ENCODE assay signal across 21 mouse cellular contexts in the genomic region with DNA sequence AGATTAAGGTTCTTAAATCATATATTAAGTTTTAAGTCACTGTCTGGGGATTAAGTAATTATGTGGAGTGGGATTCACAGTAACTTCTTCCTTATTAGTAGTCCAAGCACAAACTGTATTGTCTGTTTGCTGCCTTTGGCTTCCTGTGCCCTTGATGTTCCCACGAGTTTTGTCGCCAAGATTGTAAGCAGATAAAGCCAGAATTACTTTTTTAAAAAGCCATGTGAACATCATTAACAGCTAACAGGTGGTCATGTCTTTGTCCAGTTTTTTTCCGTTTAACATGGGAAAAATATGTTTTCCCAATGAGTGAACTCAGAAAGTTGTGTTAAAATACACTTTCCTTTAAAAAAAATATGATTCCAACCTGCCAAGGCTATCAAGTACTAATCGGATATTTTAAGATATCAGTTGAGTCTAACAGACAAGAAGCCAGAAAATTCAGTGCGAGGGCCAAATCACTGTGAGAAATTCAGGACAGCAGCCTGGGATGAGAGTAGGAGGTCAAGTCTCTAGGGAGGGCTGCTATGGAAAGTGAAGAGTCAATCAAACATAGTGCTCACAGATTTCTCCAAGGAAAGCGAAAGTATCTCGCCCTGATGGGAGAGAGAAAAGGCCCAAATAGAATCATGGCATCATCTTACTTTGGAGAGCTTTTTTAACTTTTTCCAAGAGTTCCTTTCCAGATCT.
DNase-seq lines count a peak whose midpoint lies in the region; ATAC-seq and TF ChIP-seq lines count a peak whose summit lies in the region.
"Had no signal": no experiment of that assay in that cellular context is flagged by ENCODE, and none has a peak within 500 bp of the region (broad histone marks: within the 10 kb centered on the region; RNA-seq: fewer than 3 reads in every experiment).

No protein-coding gene starts in this region.

- H3K4me3 ChIP-seq in embryonic facial prominence, embryonic 14.5 days (ENCODE audit: low read depth, low read length): no peak overlapping the region
- no peak overlapping the region for H3K4me3 ChIP-seq in embryonic facial prominence, embryonic 10.5 days
- H3K4me3 ChIP-seq: embryonic facial prominence, embryonic 13.5 days; forebrain, embryonic 10.5 days; heart, embryonic 13.5 days; hindbrain, embryonic 12.5 days; limb, embryonic 10.5 days; liver, embryonic 13.5 days; myocyte had no signal

- WGBS in embryonic facial prominence, embryonic 14.5 days: 61% methylated on average over 7 of the region's 7 CpGs
- 74% methylated on average over 7 of the region's 7 CpGs for WGBS in embryonic facial prominence, embryonic 10.5 days

- TF ChIP-seq CTCF in brain, embryonic 14.5 days (IDR thresholded peaks at IDR 0.05; ENCODE audit: borderline replicate concordance, extremely low read depth, insufficient read depth, insufficient read length): no peak

- H3K36me3 ChIP-seq in embryonic facial prominence, embryonic 14.5 days (ENCODE audit: control insufficient read depth, insufficient read depth, low read length): no peaks in the 10 kb centered on the region
- no peaks in the 10 kb centered on the region for H3K36me3 ChIP-seq in embryonic facial prominence, embryonic 10.5 days (replicated peaks)
- H3K36me3 ChIP-seq: embryonic facial prominence, embryonic 13.5 days; forebrain, embryonic 10.5 days; heart, embryonic 13.5 days; hindbrain, embryonic 12.5 days; limb, embryonic 10.5 days; liver, embryonic 13.5 days had no signal

- H3K27ac ChIP-seq in embryonic facial prominence, embryonic 14.5 days (replicated peaks; ENCODE audit: low read depth, low read length): no peak overlapping the region
- no peak overlapping the region for H3K27ac ChIP-seq in embryonic facial prominence, embryonic 10.5 days (replicated peaks)
- H3K27ac ChIP-seq: embryonic facial prominence, embryonic 13.5 days; forebrain, embryonic 10.5 days; heart, embryonic 13.5 days; hindbrain, embryonic 12.5 days; limb, embryonic 10.5 days; liver, embryonic 13.5 days had no signal

- ATAC-seq in embryonic facial prominence, embryonic 14.5 days (ENCODE audit: low read depth): no peak
- no peak for ATAC-seq in activated CD4-positive, CD25-positive, alpha-beta regulatory T cell, adult 4 months
- ATAC-seq: intestine, embryonic 16.5 days; lung, postnatal 0 days had no signal

- no peaks in the 10 kb centered on the region for H3K4me1 ChIP-seq in embryonic facial prominence, embryonic 14.5 days (ENCODE audit: control insufficient read depth, insufficient read depth, low read length)
- no peaks in the 10 kb centered on the region for H3K4me1 ChIP-seq in embryonic facial prominence, embryonic 10.5 days
- H3K4me1 ChIP-seq: embryonic facial prominence, embryonic 13.5 days; forebrain, embryonic 10.5 days; heart, embryonic 13.5 days; hindbrain, embryonic 12.5 days; limb, embryonic 10.5 days; liver, embryonic 13.5 days had no signal

- no peaks in the 10 kb centered on the region for H3K27me3 ChIP-seq in embryonic facial prominence, embryonic 14.5 days (replicated peaks; ENCODE audit: control insufficient read depth, insufficient read depth, low read length)
- no peaks in the 10 kb centered on the region for H3K27me3 ChIP-seq in embryonic facial prominence, embryonic 10.5 days (replicated peaks; ENCODE audit: low read depth, poor library complexity, severe bottlenecking)
- H3K27me3 ChIP-seq: embryonic facial prominence, embryonic 13.5 days; heart, embryonic 13.5 days; hindbrain, embryonic 12.5 days; liver, embryonic 13.5 days had no signal

- no peak overlapping the region for H3K9ac ChIP-seq in embryonic facial prominence, embryonic 14.5 days (ENCODE audit: low read depth, low read length)
- H3K9ac ChIP-seq: embryonic facial prominence, embryonic 13.5 days; heart, embryonic 13.5 days; hindbrain, embryonic 12.5 days; liver, embryonic 13.5 days had no signal

- DNase-seq in embryonic facial prominence, embryonic 14.5 days (ENCODE audit: low spot score): peak; percentile 32
- no peak for DNase-seq in embryonic facial prominence, embryonic 10.5 days (ENCODE audit: low spot score)
- peak; percentile 5 for DNase-seq in left cerebral cortex, postnatal 4 days
- no peak for DNase-seq in left cerebral cortex, postnatal 36 days (ENCODE audit: low spot score in 2 of 2)
- DNase-seq in brain, embryonic 14.5 days (ENCODE audit: low read depth): peak; percentile 30
- peak; percentile 52 for DNase-seq in heart, adult 8-10 months (ENCODE audit: low spot score)
- no peak for DNase-seq in neural tube, embryonic 10.5 days (ENCODE audit: extremely low spot score, low spot score)
- DNase-seq: adrenal gland, adult 8-10 months; B cell, adult 2 months; kidney, postnatal 4 days; liver, embryonic 13.5 days; thymus, adult 2 months had no signal

- intact Hi-C loops in left cerebral cortex, postnatal 4 days (cut with DNase I): no loop called here
- intact Hi-C loops in left cerebral cortex, postnatal 36 days (cut with DNase I): no loop called here

- TF ChIP-seq POLR2A in brain, embryonic 14.5 days (IDR thresholded peaks at IDR 0.05; ENCODE audit: borderline replicate concordance, extremely low read depth, insufficient read depth, insufficient read length, poor library complexity, severe bottlenecking): no peak

- no peaks in the 10 kb centered on the region for H3K9me3 ChIP-seq in embryonic facial prominence, embryonic 14.5 days (ENCODE audit: control insufficient read depth, low read length)
- no peaks in the 10 kb centered on the region for H3K9me3 ChIP-seq in embryonic facial prominence, embryonic 10.5 days
- H3K9me3 ChIP-seq: embryonic facial prominence, embryonic 13.5 days; forebrain, embryonic 10.5 days; heart, embryonic 13.5 days; hindbrain, embryonic 12.5 days; limb, embryonic 10.5 days; liver, embryonic 13.5 days had no signal

- no peak overlapping the region for H3K4me2 ChIP-seq in embryonic facial prominence, embryonic 14.5 days (ENCODE audit: low read depth, low read length)
- H3K4me2 ChIP-seq: embryonic facial prominence, embryonic 13.5 days; heart, embryonic 13.5 days; hindbrain, embryonic 12.5 days; liver, embryonic 13.5 days had no signal

Comparison
In these comparisons a context has a peak if more than half of its experiments do, and no peak if none do; other contexts are left out.
1. DNase-seq: peak in embryonic facial prominence, embryonic 14.5 days (single experiment), left cerebral cortex, postnatal 4 days (single experiment), brain, embryonic 14.5 days (single experiment) and heart, adult 8-10 months (single experiment); none in embryonic facial prominence, embryonic 10.5 days (single experiment), left cerebral cortex, postnatal 36 days (0 of 2) and neural tube, embryonic 10.5 days (single experiment).